Mouse (Mus musculus): Measurements from ENCODE around the gene Gm44805. TPM values are rescaled to one million over a fixed set of nuclear protein-coding genes. Genes with fewer than 3 reads are reported as not detected.

Gm44805 gene
- polyA plus RNA-seq (2014; fragmentation: Illumina TruSeq; extraction: RNeasy Lipid Tissue Mini Kit (QIAGEN cat#74804); ENCODE audit: low read depth, low replicate concordance) = not detected

DNA sequence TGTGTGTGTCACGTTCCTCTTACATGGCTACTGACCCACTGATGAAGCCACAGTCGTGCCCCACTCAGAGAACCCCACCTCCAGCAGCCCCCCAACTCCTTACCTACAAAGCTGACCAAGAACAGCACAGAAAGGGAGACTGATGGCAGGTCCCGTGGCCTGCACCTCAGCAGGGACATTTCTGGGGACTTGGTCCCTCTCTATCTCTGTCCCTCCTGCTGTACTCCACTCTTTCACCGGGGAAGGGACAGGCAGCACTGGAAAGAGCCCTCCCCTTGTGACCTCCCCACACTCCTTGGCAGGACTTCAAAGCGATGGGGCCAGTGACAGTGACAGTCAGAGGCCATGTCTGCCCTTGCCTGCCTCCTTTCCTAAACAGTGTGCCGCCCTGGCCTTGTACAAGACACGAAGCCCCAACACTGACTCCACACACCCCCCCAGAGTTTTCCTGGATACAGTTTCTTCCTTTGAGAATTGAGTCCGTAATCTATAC is at the start of gene Gm44805, which contains the start of gene Apoc4:
Gm44805 (minus strand) TSS at position 222 of the 493 bp plus-strand sequence.
Apoc4 (minus strand) TSS at position 278 of the 493 bp plus-strand sequence.

DNA sequence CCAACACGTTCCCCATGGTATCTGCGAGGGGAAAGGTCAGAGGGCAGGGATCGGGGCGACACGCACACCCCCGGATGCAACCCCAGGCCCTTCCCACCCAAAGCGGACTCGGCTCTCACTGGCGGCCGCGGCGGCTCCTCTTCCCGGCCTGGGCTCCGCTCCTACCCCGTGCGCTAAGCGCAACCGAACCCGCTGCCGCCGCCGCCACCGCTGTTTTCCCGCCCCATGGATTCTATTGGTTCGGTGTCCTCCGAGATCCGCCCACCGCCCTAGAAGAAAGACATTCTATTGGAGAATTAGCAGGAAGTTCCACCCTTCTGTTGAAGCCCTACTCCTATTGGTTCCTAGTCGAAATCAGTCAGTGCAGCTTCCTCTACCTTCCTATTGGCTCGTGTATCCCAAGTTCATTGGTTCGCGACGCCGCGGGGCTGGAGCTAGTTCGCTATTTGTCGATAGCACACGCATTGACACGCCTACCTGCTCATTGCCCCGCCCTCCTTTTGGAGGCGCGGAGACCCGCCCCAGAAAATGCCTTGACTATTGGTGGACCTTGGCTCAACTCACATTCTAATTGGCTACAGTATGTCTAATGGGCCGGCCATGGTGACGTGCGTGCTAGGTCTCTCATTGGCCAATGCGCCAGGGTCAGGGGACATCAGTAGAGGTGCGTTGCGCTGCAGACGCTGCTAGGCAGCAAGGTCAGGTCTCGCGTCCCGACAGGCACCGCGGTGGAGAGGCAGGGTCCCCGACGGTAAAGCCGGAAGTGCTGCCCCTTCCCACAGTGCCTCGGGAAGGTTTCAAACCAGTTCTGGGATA is 34.2 kb upstream of the Gm44805 start, which contains the start of gene Tomm40:
Tomm40 (minus strand) TSS at position 200 of the 816 bp plus-strand sequence.

DNA sequence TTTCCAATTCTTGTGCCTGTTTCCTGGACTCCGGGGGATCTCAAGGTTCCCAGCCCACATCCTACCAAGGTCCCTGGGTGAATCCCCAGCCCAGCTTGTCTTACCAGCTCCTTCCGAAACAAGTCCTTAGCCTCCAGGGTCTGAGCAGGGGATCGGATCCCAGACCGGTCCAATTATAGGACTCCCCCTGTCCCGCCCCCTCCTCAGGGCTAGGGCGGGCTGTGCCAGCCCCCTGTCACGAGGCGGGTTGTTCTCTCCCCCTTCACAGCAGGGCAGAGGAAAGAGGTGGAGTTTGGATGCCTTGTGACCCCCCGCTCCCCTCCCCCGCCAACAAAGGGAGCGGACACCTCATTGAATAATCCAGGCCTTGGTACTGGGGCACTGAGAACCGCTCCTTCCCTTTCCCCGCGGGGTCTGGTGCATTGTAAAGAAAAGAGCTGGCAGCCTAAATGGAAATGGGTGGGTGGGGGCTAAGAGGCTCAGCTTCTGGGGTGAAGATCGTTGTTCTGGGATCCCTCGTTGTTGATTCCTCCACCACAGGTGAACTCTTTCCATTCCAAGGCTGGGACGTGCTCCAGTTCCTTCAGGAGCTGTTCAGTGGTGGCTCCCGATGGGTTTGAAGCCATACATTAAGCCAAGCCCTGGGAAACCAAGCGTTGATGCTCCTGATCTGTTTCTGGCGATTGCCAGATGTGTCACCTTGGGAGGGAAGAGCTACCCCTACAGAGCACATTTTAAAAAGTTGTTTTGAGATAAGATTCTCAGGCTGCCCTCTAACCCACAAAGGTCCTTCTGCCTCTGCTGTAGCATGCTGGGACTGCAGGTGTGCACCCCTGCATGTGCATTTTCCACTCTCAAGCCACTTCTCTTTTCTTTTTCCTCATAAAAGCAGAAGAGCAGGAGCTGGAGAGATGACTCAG is 17.9 kb upstream of the Gm44805 start, which contains the start of gene Apoe:
Apoe (minus strand) TSS at position 282 of the 920 bp plus-strand sequence.

DNA sequence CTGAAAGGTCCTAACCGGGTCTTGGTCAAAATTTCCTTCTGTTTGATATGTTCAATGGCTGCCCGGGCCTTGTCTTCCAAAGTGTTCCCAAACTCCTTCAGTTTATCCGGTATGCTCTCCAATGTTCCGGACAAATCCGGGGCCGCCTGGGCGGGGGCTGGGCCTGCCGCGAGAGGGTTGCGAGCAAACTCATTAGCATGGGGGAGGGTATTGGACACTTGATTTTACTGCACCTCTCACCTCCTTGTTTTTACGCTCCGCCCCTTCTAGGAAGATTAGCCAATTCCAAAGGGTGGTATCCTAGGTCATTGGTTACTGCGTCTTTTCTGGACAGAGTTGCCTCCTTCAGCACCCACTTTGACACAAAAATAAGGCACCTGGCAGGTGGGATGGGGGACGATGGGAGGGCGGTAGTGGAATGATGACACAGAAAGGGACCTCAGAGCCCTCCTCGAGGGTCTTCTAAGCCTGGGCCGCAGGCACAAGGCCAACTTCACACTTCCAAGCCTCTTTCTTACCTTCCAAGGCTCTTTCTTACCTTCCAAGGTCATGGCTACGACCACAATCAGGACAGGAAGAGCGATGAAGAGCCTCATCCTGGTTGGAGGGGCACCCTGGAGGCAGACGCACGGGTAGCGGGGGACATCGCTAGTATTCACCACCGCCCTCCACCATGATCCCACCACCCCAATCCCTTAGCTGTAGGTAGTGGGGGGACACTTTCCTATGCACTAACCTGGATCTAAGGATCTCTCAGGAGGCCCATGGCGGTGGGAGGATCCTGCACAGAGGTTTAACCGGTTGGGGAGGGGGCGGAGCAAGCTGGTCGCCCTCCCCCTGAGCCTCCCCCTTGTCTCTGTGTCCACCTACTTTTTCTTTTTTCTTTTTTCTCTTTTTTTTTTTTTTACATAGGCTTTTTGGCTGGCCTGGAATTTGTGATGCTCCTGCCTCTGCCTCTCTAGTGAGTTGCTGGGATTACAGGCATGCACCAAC is 10.9 kb upstream of the Gm44805 start, which contains the start of gene Apoc1:
Apoc1 (minus strand) TSS at position 788 of the 993 bp plus-strand sequence.

DNA sequence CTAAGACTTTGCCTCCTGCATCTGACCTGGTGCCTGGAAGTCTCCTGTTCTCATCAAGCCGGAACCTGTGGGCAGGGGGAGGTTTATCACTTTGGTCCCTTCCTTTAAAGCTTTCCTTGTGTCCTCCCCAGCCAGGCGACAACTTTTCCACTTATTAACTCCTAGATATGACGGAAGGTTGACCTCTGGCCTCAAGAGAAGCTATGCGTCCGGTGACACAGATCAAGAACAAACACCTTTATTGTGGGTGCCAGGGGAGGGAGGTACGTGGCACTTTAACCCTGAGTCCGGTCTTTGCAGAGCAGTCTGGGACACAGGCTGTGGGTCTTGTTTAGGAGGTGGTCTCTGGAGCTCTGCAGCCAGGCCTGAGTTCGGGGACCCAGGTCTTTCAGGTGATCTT is 3.4 kb downstream of the Gm44805 start, which contains the start of gene Apoc2:
Apoc2 (minus strand) TSS at position 70 of the 400 bp plus-strand sequence.

DNA sequence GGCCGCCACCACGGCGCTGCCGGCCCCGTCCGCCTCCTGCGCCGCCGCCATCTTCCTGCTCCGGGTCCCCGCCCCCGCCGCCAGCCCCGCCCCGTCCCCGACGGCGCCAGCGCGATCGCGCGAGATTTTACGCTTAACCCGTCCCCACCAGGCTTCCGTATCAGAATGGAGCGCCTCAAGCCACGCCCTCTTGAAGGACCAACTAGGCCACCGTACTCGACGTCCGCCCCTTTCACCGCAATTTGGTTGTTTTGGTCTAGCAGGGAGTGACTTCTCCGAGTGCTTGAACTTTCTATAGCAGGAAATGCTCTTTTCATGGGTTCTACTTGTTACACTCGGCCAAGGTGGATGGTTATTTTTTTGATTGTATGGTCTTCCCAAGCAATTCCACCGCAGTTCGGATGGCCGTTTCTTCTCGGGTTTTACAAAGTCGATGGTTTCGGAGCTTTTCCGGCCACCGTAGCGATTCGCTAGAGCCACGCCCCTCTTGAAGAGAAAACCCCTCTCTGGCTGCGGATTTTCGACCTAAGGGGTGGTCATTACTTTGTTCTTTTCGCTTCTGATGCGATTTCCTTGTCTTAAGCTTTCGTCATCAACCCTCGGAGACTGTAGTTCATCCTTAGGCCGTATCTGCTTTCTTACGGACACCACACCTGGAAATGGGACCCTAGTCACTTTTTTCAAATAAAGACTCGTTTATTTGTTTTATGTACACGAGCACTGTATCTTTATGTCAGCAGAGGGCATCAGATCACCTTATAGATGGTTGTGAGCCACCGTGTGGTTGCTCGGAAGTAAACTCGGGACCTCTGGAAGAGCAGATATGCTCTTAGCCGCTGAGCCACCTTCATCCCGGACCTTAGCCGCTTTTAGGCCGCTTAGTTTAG is 16.0 kb downstream of the Gm44805 start, which contains the start of gene Clptm1:
Clptm1 (minus strand) TSS at position 79 of the 887 bp plus-strand sequence.

DNA sequence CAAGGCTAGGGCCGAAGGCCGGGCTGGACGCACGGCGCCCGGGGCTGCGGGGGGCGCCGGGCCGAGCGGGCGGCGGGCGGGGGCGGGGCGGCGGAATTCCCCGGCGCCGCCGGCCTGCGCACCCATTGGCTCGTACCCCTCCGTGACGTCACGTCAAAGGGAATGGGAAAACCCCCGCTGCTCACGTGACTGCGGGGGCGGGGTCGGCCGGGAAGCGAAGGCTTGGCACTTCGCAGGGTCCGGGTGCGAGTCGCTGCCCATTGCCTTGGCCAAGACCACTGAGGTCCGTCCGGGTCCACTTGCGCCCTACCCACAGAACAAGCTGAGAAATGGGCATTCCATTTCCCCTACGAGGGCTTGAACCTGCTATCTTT is 51.9 kb downstream of the Gm44805 start, which contains the start of gene Relb:
Relb (minus strand) TSS at position 78 of the 374 bp plus-strand sequence.

Other genes with a start within 250 kb of the Gm44805 start
- 0.89 TPM for gene Mark4, start 222.6 kb downstream of the Gm44805 start, polyA plus RNA-seq (2014; fragmentation: Illumina TruSeq; extraction: RNeasy Lipid Tissue Mini Kit (QIAGEN cat#74804); ENCODE audit: low read depth, low replicate concordance)
- 1.4 TPM for gene Exoc3l2, start 218.1 kb downstream of the Gm44805 start, polyA plus RNA-seq (2014; fragmentation: Illumina TruSeq; extraction: RNeasy Lipid Tissue Mini Kit (QIAGEN cat#74804); ENCODE audit: low read depth, low replicate concordance)
- 4.8 TPM for gene Bloc1s3, start 173.1 kb downstream of the Gm44805 start, polyA plus RNA-seq (2014; fragmentation: Illumina TruSeq; extraction: RNeasy Lipid Tissue Mini Kit (QIAGEN cat#74804); ENCODE audit: low read depth, low replicate concordance)
- gene Trappc6a, start 173.0 kb downstream of the Gm44805 start, polyA plus RNA-seq (2014; fragmentation: Illumina TruSeq; extraction: RNeasy Lipid Tissue Mini Kit (QIAGEN cat#74804); ENCODE audit: low read depth, low replicate concordance) = not detected
- not detected for gene Nkpd1, start 163.6 kb downstream of the Gm44805 start, polyA plus RNA-seq (2014; fragmentation: Illumina TruSeq; extraction: RNeasy Lipid Tissue Mini Kit (QIAGEN cat#74804); ENCODE audit: low read depth, low replicate concordance)
- 0.49 TPM for gene Ppp1r37, start 118.3 kb downstream of the Gm44805 start, polyA plus RNA-seq (2014; fragmentation: Illumina TruSeq; extraction: RNeasy Lipid Tissue Mini Kit (QIAGEN cat#74804); ENCODE audit: low read depth, low replicate concordance)
- gene Zfp296, start 104.1 kb downstream of the Gm44805 start, polyA plus RNA-seq (2014; fragmentation: Illumina TruSeq; extraction: RNeasy Lipid Tissue Mini Kit (QIAGEN cat#74804); ENCODE audit: low read depth, low replicate concordance) = not detected
- gene Gemin7, start 103.8 kb downstream of the Gm44805 start, polyA plus RNA-seq (2014; fragmentation: Illumina TruSeq; extraction: RNeasy Lipid Tissue Mini Kit (QIAGEN cat#74804); ENCODE audit: low read depth, low replicate concordance) = 19.0 TPM
- gene Clasrp, start 76.9 kb downstream of the Gm44805 start, polyA plus RNA-seq (2014; fragmentation: Illumina TruSeq; extraction: RNeasy Lipid Tissue Mini Kit (QIAGEN cat#74804); ENCODE audit: low read depth, low replicate concordance) = 1.5 TPM
- gene Relb, start 52.0 kb downstream of the Gm44805 start, polyA plus RNA-seq (2014; fragmentation: Illumina TruSeq; extraction: RNeasy Lipid Tissue Mini Kit (QIAGEN cat#74804); ENCODE audit: low read depth, low replicate concordance) = 0.61 TPM
- gene Clptm1, start 16.4 kb downstream of the Gm44805 start, polyA plus RNA-seq (2014; fragmentation: Illumina TruSeq; extraction: RNeasy Lipid Tissue Mini Kit (QIAGEN cat#74804); ENCODE audit: low read depth, low replicate concordance) = 26.7 TPM
- gene Apoc2, start 3.5 kb downstream of the Gm44805 start, polyA plus RNA-seq (2014; fragmentation: Illumina TruSeq; extraction: RNeasy Lipid Tissue Mini Kit (QIAGEN cat#74804); ENCODE audit: low read depth, low replicate concordance) = not detected
- not detected for gene Apoc4, start 56 bp upstream of the Gm44805 start, polyA plus RNA-seq (2014; fragmentation: Illumina TruSeq; extraction: RNeasy Lipid Tissue Mini Kit (QIAGEN cat#74804); ENCODE audit: low read depth, low replicate concordance)
- not detected for gene Apoc1, start 11.2 kb upstream of the Gm44805 start, polyA plus RNA-seq (2014; fragmentation: Illumina TruSeq; extraction: RNeasy Lipid Tissue Mini Kit (QIAGEN cat#74804); ENCODE audit: low read depth, low replicate concordance)
- 4.9 TPM for gene Apoe, start 17.8 kb upstream of the Gm44805 start, polyA plus RNA-seq (2014; fragmentation: Illumina TruSeq; extraction: RNeasy Lipid Tissue Mini Kit (QIAGEN cat#74804); ENCODE audit: low read depth, low replicate concordance)
- gene Tomm40, start 34.0 kb upstream of the Gm44805 start, polyA plus RNA-seq (2014; fragmentation: Illumina TruSeq; extraction: RNeasy Lipid Tissue Mini Kit (QIAGEN cat#74804); ENCODE audit: low read depth, low replicate concordance) = 0.28 TPM
- gene Nectin2, start 69.1 kb upstream of the Gm44805 start, polyA plus RNA-seq (2014; fragmentation: Illumina TruSeq; extraction: RNeasy Lipid Tissue Mini Kit (QIAGEN cat#74804); ENCODE audit: low read depth, low replicate concordance) = 2.4 TPM
- 0.36 TPM for gene Bcam, start 89.6 kb upstream of the Gm44805 start, polyA plus RNA-seq (2014; fragmentation: Illumina TruSeq; extraction: RNeasy Lipid Tissue Mini Kit (QIAGEN cat#74804); ENCODE audit: low read depth, low replicate concordance)
- gene Cblc, start 115.4 kb upstream of the Gm44805 start, polyA plus RNA-seq (2014; fragmentation: Illumina TruSeq; extraction: RNeasy Lipid Tissue Mini Kit (QIAGEN cat#74804); ENCODE audit: low read depth, low replicate concordance) = 1.1 TPM
- gene Bcl3, start 141.3 kb upstream of the Gm44805 start, polyA plus RNA-seq (2014; fragmentation: Illumina TruSeq; extraction: RNeasy Lipid Tissue Mini Kit (QIAGEN cat#74804); ENCODE audit: low read depth, low replicate concordance) = not detected
- gene Gm19345, start 170.6 kb upstream of the Gm44805 start, polyA plus RNA-seq (2014; fragmentation: Illumina TruSeq; extraction: RNeasy Lipid Tissue Mini Kit (QIAGEN cat#74804); ENCODE audit: low read depth, low replicate concordance) = not detected
- not detected for gene Ceacam16, start 179.9 kb upstream of the Gm44805 start, polyA plus RNA-seq (2014; fragmentation: Illumina TruSeq; extraction: RNeasy Lipid Tissue Mini Kit (QIAGEN cat#74804); ENCODE audit: low read depth, low replicate concordance)
- 0.12 TPM for gene Ceacam19, start 206.5 kb upstream of the Gm44805 start, polyA plus RNA-seq (2014; fragmentation: Illumina TruSeq; extraction: RNeasy Lipid Tissue Mini Kit (QIAGEN cat#74804); ENCODE audit: low read depth, low replicate concordance)
- 11.8 TPM for gene Pvr, start 239.7 kb upstream of the Gm44805 start, polyA plus RNA-seq (2014; fragmentation: Illumina TruSeq; extraction: RNeasy Lipid Tissue Mini Kit (QIAGEN cat#74804); ENCODE audit: low read depth, low replicate concordance)